Mouse (Mus musculus): Measurements from ENCODE around the gene Sox6.

Gene Sox6

DNA sequence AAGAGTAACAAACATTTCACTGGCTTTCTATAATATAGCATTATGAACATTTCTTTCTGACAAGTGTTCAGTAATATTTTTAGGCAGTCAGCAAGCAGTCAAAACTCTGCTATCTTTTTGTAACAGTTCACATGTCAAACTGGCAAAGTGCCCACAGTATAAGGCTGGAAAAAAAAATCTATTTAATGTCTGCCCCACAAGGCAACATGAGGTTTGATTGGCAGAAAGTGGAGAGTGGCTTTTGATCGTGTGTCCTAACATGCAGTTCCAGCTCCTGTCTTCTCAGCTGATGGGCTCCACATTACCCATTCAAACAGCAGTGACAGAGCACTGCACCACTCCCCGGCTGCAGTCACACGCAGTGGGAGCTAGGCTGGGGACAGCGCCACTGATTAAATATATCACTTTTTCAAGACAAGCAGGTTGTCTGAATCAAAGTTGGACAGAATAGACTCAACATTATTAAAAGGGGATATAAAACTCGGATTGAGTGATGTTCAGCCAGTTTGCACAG is 286.4 kb downstream of the Sox6 start:
- no peak for DNase-seq (ENCODE audit: low spot score in 2 of 2)

GRCm38 (mm10) chr7:115751083-115751482 is 287.5 kb downstream of the Sox6 start:
- DNase-seq (ENCODE audit: low spot score in 2 of 2): no peak

GRCm38 (mm10) chr7:115750275-115750825 is 288.2 kb downstream of the Sox6 start:
- DNase-seq (ENCODE audit: low spot score in 2 of 2): no peak

DNA sequence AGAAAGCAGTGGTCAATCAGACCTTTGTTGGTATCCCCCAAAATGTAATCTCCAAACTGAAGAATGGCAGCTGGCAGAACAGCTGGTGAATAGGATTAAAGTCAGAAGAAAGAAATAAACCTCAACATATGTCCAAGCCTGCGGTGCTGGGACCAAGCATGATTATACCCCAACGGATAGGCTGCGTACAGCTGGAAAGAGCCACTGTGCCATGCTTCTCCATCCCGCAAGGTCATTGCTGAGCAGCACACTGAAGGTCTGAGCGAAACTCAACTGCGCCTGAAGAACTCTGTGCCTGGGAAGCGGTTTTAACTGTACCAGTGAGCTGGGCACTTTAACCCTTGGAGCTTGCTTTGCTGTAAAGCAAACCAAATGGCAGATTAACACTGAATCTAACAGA is 291.1 kb downstream of the Sox6 start:
- no peak for DNase-seq (ENCODE audit: low spot score in 2 of 2)

DNA sequence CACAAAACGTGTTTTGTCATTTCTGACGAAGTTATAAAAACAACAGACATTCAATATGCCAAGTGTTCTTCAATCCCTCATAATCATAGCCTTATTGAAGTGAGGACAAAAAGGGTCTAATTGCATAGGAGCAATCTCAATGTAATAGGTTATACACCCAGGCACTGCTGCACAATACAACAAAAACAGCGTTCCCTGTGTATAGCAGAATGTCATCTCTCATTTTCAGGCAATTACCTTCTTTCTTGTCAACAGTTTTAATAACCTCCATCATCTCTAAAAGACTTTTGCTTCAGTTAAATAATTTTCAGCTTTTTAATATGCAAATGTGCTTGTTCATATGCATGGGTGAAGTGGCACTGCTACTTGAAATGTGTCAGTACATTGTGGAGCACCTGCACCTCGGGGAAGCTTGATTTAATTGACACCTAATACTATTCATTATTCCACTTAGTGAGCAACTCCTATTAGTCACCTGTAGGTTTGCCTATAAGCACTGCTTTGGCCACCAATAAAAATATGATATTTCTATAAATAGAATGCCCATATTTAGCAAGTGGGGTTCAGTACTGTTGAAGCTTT is 292.8 kb downstream of the Sox6 start:
- no peak for DNase-seq (ENCODE audit: low spot score in 2 of 2)

DNA sequence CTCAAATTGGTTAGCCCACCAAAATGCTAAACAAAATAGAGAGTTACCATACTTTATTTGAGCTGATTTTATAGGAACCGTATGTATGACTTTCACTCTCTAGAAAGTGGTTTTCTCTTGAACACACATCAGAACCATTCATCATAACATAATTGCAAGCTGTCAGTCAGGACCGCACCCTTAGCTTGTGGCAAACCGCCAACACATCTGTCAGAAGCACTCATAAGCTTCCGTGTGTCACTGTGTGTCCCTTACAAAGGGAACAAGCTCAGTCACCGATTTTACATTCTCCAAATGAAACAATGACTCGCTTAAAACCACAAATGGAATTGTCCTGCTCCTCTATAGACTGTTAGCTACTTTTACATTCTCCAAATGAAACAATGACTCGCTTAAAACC is 304.5 kb downstream of the Sox6 start:
- DNase-seq (ENCODE audit: low spot score in 2 of 2): no peak

GRCm38 (mm10) chr7:115732824-115733223 is 305.8 kb downstream of the Sox6 start:
- DNase-seq (ENCODE audit: low spot score in 2 of 2): no peak

- no peak for DNase-seq (ENCODE audit: low spot score in 2 of 2)
Measured at GRCm38 (mm10) chr7:115726776-115727175, 311.8 kb downstream of the Sox6 start.

DNA sequence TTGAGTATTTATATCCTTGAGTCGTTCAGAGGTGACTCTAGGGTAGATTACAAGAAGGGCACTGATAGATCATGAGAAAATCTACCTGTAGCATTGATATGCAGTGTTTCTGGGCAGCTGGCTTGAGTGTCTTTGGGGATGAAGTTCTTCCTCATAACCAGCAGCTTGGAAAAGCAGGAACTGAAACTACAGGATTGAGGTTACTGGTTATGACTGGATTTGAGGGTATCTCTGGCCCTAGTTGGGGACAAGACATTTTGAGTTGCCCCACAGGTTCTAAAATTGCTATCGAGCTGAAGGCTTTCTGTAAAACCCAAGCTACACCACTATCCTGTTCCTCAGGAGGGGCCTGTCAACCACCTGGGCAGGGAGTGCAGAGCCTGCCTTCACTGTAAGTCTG is 314.2 kb downstream of the Sox6 start:
- no peak for DNase-seq (ENCODE audit: low spot score in 2 of 2)

- no peak for DNase-seq (ENCODE audit: low spot score in 2 of 2)
Measured at GRCm38 (mm10) chr7:115721624-115722540, 316.7 kb downstream of the Sox6 start.

- DNase-seq (ENCODE audit: low spot score in 2 of 2): no peak
Measured at GRCm38 (mm10) chr7:115719791-115720190, 318.8 kb downstream of the Sox6 start.

GRCm38 (mm10) chr7:115706141-115706540 is 332.5 kb downstream of the Sox6 start:
- no peak for DNase-seq (ENCODE audit: low spot score in 2 of 2)

GRCm38 (mm10) chr7:115698105-115698504 is 340.5 kb downstream of the Sox6 start:
- no peak for DNase-seq (ENCODE audit: low spot score in 2 of 2)

- DNase-seq (ENCODE audit: low spot score in 2 of 2): no peak
Measured at GRCm38 (mm10) chr7:115693206-115693605, 345.4 kb downstream of the Sox6 start.

DNA sequence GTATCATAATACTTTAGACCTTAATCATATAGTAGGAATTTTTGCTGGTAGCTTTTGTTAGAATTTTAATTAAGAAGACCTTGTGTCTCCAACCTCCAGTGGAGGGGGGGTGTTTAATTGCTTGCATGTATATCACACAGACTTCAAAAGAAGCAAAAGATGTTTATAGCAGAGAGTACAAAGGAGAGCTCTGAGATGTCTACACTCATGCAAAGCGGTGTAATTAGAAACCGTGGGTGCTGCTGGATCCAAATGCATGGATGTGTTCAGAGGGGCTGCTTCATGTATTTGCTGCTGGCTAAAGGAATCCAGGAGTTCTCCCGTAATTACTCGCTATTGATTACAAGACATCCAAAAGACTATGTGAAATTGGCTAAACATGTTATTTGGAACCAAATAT is 347.5 kb downstream of the Sox6 start:
- no peak for DNase-seq (ENCODE audit: low spot score in 2 of 2)

DNA sequence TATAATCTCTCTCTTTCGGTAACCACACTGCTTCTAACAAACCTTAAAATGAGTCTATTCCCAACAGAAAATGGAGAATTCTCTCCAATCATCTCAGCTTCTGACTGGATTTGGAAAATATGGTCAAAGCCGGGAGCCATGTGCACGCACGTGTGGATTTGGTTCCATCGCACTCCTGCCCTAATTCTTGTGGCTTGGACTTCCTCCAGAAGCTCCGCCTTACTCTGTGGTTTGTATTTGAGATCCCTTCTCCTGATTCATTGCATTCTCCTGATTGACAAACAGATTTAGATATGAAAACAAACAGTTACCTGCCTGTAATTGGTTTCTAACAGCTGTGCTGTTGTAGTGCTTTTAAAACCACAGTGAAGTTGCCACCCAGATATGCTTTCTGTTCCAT is 351.9 kb downstream of the Sox6 start:
- DNase-seq (ENCODE audit: low spot score in 2 of 2): no peak

DNA sequence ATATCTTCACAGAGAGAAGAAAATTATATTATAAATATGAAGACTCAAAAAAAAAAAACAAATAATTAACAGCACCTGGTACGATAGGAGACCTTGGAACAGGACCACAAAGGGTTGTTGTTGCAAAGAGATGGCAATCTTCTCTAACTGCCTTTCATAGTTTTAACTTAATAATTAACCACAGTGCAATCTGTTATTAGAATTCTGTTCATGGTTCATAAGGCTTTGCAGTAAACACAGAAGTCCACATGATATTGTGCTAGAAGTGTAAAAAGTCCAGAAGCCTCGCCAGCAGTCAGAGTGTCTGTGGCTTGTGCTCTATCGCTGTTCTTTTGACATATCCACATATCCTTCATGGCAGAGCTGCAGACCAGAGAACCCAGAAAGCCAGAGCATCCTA is 354.5 kb downstream of the Sox6 start:
- DNase-seq (ENCODE audit: low spot score in 2 of 2): no peak

DNA sequence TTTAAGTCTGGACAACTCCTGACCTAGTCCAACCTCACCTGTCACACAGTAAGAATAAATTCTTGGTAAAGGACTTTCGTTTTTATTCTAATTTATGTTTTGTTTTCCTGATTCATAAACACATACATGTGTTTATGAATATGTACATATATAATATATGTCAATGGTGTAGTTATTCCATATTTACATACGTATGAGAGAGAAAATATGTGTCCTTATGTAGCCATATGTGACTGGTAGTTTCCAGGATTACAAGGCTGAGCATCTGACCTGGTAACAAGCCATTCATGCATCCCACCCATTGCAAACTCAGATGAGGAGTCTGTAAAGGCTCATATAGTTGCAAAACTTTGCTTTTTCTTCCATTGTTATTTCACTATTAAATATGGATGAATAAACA is 366.8 kb downstream of the Sox6 start:
- no peak for DNase-seq (ENCODE audit: low spot score in 2 of 2)

- no peak for DNase-seq (ENCODE audit: low spot score in 2 of 2)
Measured at GRCm38 (mm10) chr7:115671272-115671671, 367.3 kb downstream of the Sox6 start.

DNA sequence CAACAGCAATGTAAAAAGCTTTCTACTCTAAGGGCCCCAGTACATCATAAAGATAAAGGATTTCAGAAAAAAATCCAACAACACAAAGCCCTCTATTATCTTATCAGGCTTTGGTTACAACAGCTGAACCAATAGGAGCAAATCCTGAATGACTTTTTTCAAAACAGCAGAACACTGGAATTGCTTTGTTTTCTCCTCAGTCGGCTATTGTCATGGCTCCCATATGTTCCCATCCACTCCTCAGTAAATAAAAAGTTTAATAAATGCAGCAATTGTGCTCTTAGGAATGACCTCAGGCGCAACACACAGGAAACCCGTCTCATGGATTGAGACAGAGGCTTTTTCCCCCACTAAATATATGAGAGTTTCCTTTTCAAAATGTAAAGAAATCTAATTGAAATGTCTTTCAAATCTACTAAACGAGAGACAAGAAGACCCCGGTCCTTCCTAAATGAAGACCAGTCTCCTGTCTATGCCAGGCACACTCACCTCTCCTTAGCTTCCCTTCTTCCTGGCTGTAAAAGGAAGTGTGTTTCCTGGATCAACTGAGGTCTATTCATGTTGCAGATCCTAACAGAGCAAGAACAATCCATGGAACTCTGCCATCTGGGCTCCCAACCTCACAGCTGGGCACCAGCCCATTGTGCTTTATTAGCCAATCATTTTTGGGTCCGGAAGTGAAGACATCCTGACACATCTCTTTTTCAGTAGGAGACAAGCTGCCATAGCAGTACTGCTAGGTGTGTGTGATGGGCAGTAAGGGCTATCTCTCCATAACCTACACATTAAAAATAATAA is 369.2 kb downstream of the Sox6 start:
- DNase-seq (ENCODE audit: low spot score in 2 of 2): no peak

- DNase-seq (ENCODE audit: low spot score in 2 of 2): no peak
Measured at GRCm38 (mm10) chr7:115666686-115667382, 371.8 kb downstream of the Sox6 start.
